Mouse (Mus musculus): Measurements from ENCODE around the gene Fkbp15. TPM values are rescaled to one million over a fixed set of nuclear protein-coding genes. Genes with fewer than 3 reads are reported as not detected.
"Not testable (repeated sequence)": the region's sequence is repeated elsewhere in the genome, so short reads cannot be mapped to it uniquely, and the experiment has no call there.

Fkbp15 gene
- polyA plus RNA-seq, 1 experiment from 2014 or later: 17.8 TPM

DNA sequence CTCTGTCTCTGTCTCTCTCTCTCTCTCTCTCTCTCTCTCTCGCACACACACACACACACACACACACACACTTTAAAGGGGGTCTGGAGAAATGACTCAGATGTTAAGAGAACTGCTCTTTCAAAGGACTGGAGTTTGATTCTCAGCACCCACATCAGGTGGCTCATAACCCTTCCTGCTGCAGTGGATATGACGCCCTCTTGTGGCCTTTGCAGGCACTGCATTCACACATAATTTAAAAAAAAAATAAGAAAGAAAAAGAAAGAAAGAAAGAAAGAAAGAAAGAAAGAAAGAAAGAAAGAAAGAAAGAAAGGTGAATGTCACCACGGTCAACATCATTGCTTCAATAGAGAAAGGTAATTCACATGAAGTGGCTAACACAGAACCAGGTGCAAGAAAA, 83.1 kb downstream of the Fkbp15 start:
- H3K27ac ChIP-seq (replicated peaks): no peak overlapping the region

DNA sequence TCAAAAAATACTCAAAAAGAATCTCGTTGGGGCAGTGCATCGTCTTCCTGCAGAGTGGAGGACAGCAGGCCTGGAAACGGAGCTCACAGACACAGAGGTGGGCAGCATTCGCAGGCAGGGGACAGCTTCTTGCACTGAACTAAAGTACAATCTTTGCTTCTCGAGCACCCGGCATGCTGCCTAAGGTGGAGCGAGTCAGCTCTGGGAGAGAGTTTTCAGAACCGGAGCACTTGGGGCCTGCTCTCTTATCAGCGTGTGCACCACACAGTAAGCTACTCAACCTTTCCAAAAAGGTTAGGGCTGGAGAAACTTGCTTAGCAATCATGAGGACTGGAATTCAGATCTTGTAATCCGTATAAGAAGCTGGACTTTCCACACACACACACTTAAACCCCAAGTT, 83.7 kb downstream of the Fkbp15 start:
- 47% methylated on average over 10 of the region's 10 CpGs for WGBS
- Histone ChIP-seq H3K9me3 (no peaks in the 10 kb centered on the region), H3K27me3 (replicated peaks) (no peaks in the 10 kb centered on the region), H3K9ac (no peak overlapping the region), H3K4me1 (peaks cover 14% of the 10 kb centered on the region; the same call in 1 of the 2 replicates), H3K4me2 (no peak overlapping the region), H3K27ac (replicated peaks) (no peak overlapping the region), H3K4me3 (no peak overlapping the region), H3K36me3 (no peaks in the 10 kb centered on the region)
- ATAC-seq (ENCODE audit: extremely low read depth, insufficient number of reproducible peaks, low FRiP score, low TSS enrichment): no peak

More for the DNA sequence above, 83.1 kb downstream of the Fkbp15 start:
- H3K27me3 ChIP-seq (replicated peaks): no peaks in the 10 kb centered on the region
- no peaks in the 10 kb centered on the region for H3K36me3 ChIP-seq
- 64% methylated on average over 3 of the region's 3 CpGs for WGBS
- H3K4me2 ChIP-seq: no peak overlapping the region
- peaks cover 14% of the 10 kb centered on the region; the same call in 1 of the 2 replicates for H3K4me1 ChIP-seq
- H3K9ac ChIP-seq: no peak overlapping the region
- no peak overlapping the region for H3K4me3 ChIP-seq
- H3K9me3 ChIP-seq: no peaks in the 10 kb centered on the region
- ATAC-seq (ENCODE audit: extremely low read depth, insufficient number of reproducible peaks, low FRiP score, low TSS enrichment): no peak

DNA sequence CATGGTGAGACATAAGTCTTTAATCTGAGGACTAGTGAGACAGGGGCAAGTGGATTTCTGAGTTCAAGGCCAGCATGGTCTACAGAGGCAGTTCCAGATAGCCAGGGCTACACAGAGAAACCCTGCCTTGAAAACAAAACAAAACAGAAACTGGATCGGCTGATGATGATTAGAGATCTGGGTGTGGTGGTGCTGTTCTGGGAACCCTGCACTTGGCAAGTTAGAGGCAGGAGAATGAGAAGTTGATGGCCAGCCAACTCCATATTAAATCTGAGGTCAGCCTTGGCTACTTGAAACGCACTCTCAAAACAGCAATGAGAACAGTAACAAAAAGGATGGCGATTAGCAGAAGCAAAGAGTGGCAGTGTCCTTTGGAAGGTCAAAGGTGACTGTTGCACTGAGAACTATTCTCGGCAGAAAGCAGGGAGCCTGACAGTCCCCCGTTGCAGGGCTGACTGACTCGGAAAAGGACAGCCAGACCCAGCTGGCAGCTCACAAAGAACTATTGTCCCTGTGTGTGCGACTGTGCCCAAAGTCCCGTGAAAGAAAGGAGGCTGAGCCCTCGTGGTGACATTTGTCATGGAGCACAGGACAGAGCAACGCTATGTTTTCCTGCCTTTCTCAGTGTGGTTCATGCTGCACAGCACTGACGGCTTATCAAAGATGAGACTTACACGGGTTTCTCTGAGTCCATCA, 85.4 kb downstream of the Fkbp15 start:
- no peak for ATAC-seq (ENCODE audit: extremely low read depth, insufficient number of reproducible peaks, low FRiP score, low TSS enrichment)
- H3K9me3 ChIP-seq: no peaks in the 10 kb centered on the region

GRCm38 (mm10) chr4:62273916-62274315, 86.4 kb downstream of the Fkbp15 start:
- Histone ChIP-seq H3K27ac (replicated peaks) (no peak overlapping the region), H3K4me2 (no peak overlapping the region), H3K9me3 (no peaks in the 10 kb centered on the region), H3K36me3 (no peaks in the 10 kb centered on the region), H3K27me3 (replicated peaks) (no peaks in the 10 kb centered on the region), H3K4me3 (no peak overlapping the region), H3K9ac (no peak overlapping the region), H3K4me1 (peaks cover 14% of the 10 kb centered on the region; the same call in 1 of the 2 replicates)
- no peak for ATAC-seq (ENCODE audit: extremely low read depth, insufficient number of reproducible peaks, low FRiP score, low TSS enrichment)
- WGBS: 85% methylated on average over 10 of the region's 10 CpGs

More for the DNA sequence above, 85.4 kb downstream of the Fkbp15 start:
- H3K36me3 ChIP-seq: no peaks in the 10 kb centered on the region
- H3K27ac ChIP-seq (replicated peaks): no peak overlapping the region
- peaks cover 14% of the 10 kb centered on the region; the same call in 1 of the 2 replicates for H3K4me1 ChIP-seq
- H3K27me3 ChIP-seq (replicated peaks): no peaks in the 10 kb centered on the region
- H3K9ac ChIP-seq: 0 out of 2 replicates have a peak overlapping the region, but pooled peaks have one; percentile 12
- H3K4me2 ChIP-seq: peak overlapping the region; percentile 0; the same call in 1 of the 2 replicates
- 26% methylated on average over 12 of the region's 12 CpGs for WGBS
- H3K4me3 ChIP-seq: no peak overlapping the region

- Histone ChIP-seq H3K4me3 (no peak overlapping the region), H3K9ac (no peak overlapping the region), H3K4me2 (no peak overlapping the region), H3K36me3 (no peaks in the 10 kb centered on the region), H3K27me3 (replicated peaks) (no peaks in the 10 kb centered on the region), H3K4me1 (peaks cover 14% of the 10 kb centered on the region; the same call in 1 of the 2 replicates), H3K9me3 (no peaks in the 10 kb centered on the region), H3K27ac (replicated peaks) (no peak overlapping the region)
- WGBS: 79% methylated on average over 10 of the region's 10 CpGs
- ATAC-seq (ENCODE audit: extremely low read depth, insufficient number of reproducible peaks, low FRiP score, low TSS enrichment): no peak
Measured at GRCm38 (mm10) chr4:62272696-62273095, 87.7 kb downstream of the Fkbp15 start.

DNA sequence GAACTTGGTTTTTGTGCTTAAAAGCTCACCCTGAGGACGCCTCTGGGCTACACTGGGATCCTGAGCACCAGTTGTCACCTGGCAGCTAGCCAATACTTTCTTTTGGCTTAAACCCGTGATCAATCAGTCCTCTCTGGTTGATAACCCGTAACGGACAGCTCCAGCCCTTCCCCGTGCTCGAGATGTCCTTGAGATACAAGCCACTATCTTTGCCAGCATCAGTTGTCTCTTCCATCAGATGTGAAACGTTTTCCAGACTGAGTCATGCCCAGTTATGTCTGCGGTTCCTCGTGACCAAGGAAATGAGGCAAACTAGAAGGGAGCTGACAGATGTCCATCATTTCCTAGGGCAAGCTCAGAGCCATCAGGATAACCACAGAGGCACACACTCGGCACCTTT, 93.2 kb downstream of the Fkbp15 start:
- no peak overlapping the region for H3K27ac ChIP-seq (replicated peaks)
- WGBS: 64% methylated on average over 10 of the region's 10 CpGs
- H3K36me3 ChIP-seq: no peaks in the 10 kb centered on the region

GRCm38 (mm10) chr4:62266016-62266415, 94.3 kb downstream of the Fkbp15 start:
- H3K4me3 ChIP-seq; H3K9me3 ChIP-seq; H3K9ac ChIP-seq; H3K36me3 ChIP-seq; H3K4me2 ChIP-seq; H3K4me1 ChIP-seq; ATAC-seq (ENCODE audit: extremely low read depth, insufficient number of reproducible peaks, low FRiP score, low TSS enrichment); H3K27me3 ChIP-seq (replicated peaks); H3K27ac ChIP-seq (replicated peaks): not testable (repeated sequence)
- 69% methylated on average over 7 of the region's 7 CpGs for WGBS

More for the DNA sequence above, 93.2 kb downstream of the Fkbp15 start:
- no peak for ATAC-seq (ENCODE audit: extremely low read depth, insufficient number of reproducible peaks, low FRiP score, low TSS enrichment)
- no peak overlapping the region for H3K4me3 ChIP-seq
- peaks cover 8% of the 10 kb centered on the region; the same call in 1 of the 2 replicates for H3K4me1 ChIP-seq
- H3K9ac ChIP-seq: no peak overlapping the region
- H3K9me3 ChIP-seq: no peaks in the 10 kb centered on the region
- H3K4me2 ChIP-seq: no peak overlapping the region
- H3K27me3 ChIP-seq (replicated peaks): no peaks in the 10 kb centered on the region

DNA sequence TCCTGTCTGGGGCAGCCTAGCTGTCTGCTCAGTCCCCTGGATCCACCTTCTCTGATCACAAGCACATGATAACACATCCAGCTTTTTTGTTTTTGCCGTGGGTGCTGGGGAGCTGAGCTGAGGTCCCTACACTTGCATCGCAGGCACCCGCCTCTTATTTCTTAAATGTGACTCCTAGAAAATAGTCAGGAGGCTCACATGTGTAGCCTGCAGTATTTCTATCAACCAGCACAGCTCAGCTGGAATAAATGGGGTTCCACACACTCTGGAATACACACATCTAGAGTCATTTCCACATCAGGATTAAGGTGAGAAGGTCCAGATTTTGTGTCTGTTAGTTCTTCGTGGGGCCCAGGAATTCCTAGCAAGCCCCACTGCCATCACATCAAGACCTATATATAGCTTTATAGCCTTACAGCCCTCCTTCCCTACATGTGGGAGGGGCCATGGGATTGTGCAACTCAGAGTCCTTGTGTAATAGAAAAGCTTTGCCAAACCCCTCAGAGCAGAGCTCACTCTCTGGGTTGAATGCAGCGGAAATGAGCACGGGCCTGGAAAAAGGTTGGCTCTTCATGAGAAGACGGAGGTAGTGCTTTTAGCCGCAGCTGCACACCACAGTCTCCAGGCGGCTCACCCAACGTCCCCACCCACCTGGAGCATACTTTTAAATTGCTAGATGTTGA, 95.1 kb downstream of the Fkbp15 start:
- 66% methylated on average over 10 of the region's 10 CpGs for WGBS

GRCm38 (mm10) chr4:62263133-62263844, 97.1 kb downstream of the Fkbp15 start:
- no peaks in the 10 kb centered on the region for H3K27me3 ChIP-seq (replicated peaks)
- H3K4me1 ChIP-seq: peaks cover 8% of the 10 kb centered on the region; the same call in 1 of the 2 replicates
- no peak overlapping the region for H3K9ac ChIP-seq
- no peak for ATAC-seq (ENCODE audit: extremely low read depth, insufficient number of reproducible peaks, low FRiP score, low TSS enrichment)
- H3K36me3 ChIP-seq: no peaks in the 10 kb centered on the region
- 35% methylated on average over 7 of the region's 7 CpGs for WGBS
- no peak overlapping the region for H3K4me3 ChIP-seq
- H3K4me2 ChIP-seq: no peak overlapping the region
- no peak overlapping the region for H3K27ac ChIP-seq (replicated peaks)
- no peaks in the 10 kb centered on the region for H3K9me3 ChIP-seq

More for the DNA sequence above, 95.1 kb downstream of the Fkbp15 start:
- Histone ChIP-seq H3K9ac (no peak overlapping the region), H3K4me3 (no peak overlapping the region), H3K9me3 (no peaks in the 10 kb centered on the region), H3K36me3 (no peaks in the 10 kb centered on the region), H3K27me3 (replicated peaks) (no peaks in the 10 kb centered on the region), H3K4me2 (no peak overlapping the region), H3K4me1 (peaks cover 8% of the 10 kb centered on the region; the same call in 1 of the 2 replicates), H3K27ac (replicated peaks) (no peak overlapping the region)
- ATAC-seq (ENCODE audit: extremely low read depth, insufficient number of reproducible peaks, low FRiP score, low TSS enrichment): no peak

GRCm38 (mm10) chr4:62262276-62262675, 98.1 kb downstream of the Fkbp15 start, which contains the start of gene Slc31a2:
Gene Slc31a2, plus strand, starts transcription at chr4:62262562.
- H3K4me3 ChIP-seq: no peak within 1 kb of the TSS
- 28% methylated on average over 2 of the region's 2 CpGs for WGBS
- H3K36me3 ChIP-seq: no peaks in the 10 kb centered on the region
- no peak within 1 kb of the TSS for H3K27ac ChIP-seq (replicated peaks)
- ATAC-seq (ENCODE audit: extremely low read depth, insufficient number of reproducible peaks, low FRiP score, low TSS enrichment): no peak
- peaks cover 8% of the 10 kb centered on the region; the same call in 1 of the 2 replicates for H3K4me1 ChIP-seq
- no peak within 1 kb of the TSS for H3K9ac ChIP-seq
- no peaks in the 10 kb centered on the region for H3K27me3 ChIP-seq (replicated peaks)
- H3K9me3 ChIP-seq: no peaks in the 10 kb centered on the region
- no peak within 1 kb of the TSS for H3K4me2 ChIP-seq

GRCm38 (mm10) chr4:62256931-62257330, 103.4 kb downstream of the Fkbp15 start:
- Histone ChIP-seq H3K4me1 (no peaks in the 10 kb centered on the region), H3K9me3 (no peaks in the 10 kb centered on the region), H3K9ac (no peak overlapping the region), H3K4me2 (no peak overlapping the region), H3K27ac (replicated peaks) (no peak overlapping the region), H3K36me3 (no peaks in the 10 kb centered on the region), H3K4me3 (no peak overlapping the region), H3K27me3 (replicated peaks) (no peaks in the 10 kb centered on the region)
- no peak for ATAC-seq (ENCODE audit: extremely low read depth, insufficient number of reproducible peaks, low FRiP score, low TSS enrichment)
- WGBS: 24% methylated on average over 8 of the region's 8 CpGs
